Mouse (Mus musculus): ENCODE results near the gene Rpap3. TPM values are rescaled to one million over a fixed set of nuclear protein-coding genes. Genes with fewer than 3 reads are reported as not detected.

The Rpap3 gene
- total and polyA plus RNA-seq, 3 experiments, result 84.4 to 98.4 (median 85.7) TPM

DNA sequence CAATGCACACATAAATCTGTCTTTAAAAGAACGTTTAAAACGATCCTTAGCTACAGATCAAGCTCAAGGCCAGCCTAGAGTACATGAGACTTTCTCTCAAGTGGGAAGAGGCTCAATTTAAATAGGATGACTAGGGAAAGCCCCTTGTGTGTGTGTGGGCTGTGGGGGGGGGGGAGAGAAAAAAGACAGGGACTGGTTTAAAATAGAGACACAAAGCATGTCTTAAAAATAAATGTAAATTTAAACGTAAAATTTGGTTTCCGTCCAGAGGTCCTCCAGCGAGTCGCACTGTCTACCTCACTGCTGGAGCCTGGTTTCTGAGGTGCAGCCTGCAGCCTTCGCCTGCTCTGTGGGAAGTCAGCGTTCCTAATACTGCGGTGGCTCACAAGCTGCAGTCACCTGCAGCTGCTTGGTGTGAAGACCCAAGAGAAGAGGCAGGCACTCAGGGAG lies 34.7 kb upstream of the Rpap3 start:
- H3K27ac ChIP-seq (ENCODE audit: control insufficient read depth, low read depth, low read length), result no peak overlapping the region
- no peak for DNase-seq (ENCODE audit: low read depth, low spot score)
- no peaks in the 10 kb centered on the region; the same call in 1 of the 2 replicates for H3K79me2 ChIP-seq (ENCODE audit: control insufficient read depth, insufficient read depth, low read length, poor library complexity)
- peaks cover 0 to 14% of the 10 kb centered on the region in 2 experiments; a peak in 3 of 4 replicates for H3K4me1 ChIP-seq (ENCODE audit: control insufficient read depth in 1 of 2, insufficient read depth in 2 of 2, low read length in 2 of 2)
- no peak for TF ChIP-seq CTCF (IDR thresholded peaks at IDR 0.05 in 2 of 3, conservative IDR thresholded peaks at IDR 0.05 in 1 of 3; ENCODE audit: control insufficient read depth in 1 of 3, insufficient read depth in 1 of 3, low read depth in 2 of 3, low read length in 3 of 3, poor library complexity in 1 of 3, severe bottlenecking in 1 of 3)
- TF ChIP-seq GABPA (IDR thresholded peaks at IDR 0.05; ENCODE audit: low read depth, low read length), result no peak
- TF ChIP-seq EP300 (IDR thresholded peaks at IDR 0.05; ENCODE audit: low read depth in 1 of 2, low read length in 2 of 2), result no peak
- no peak for TF ChIP-seq SMC3 (IDR thresholded peaks at IDR 0.05; ENCODE audit: low read depth, low read length)
- no peak for TF ChIP-seq POLR2A (IDR thresholded peaks at IDR 0.05; ENCODE audit: control insufficient read depth in 1 of 2, insufficient read depth in 1 of 2, low read depth in 1 of 2, low read length in 2 of 2, poor library complexity in 1 of 2)
- no peak for TF ChIP-seq CHD1 (IDR thresholded peaks at IDR 0.05; ENCODE audit: low read depth, low read length)
- TF ChIP-seq ELF1 (IDR thresholded peaks at IDR 0.05; ENCODE audit: low read depth, low read length), result no peak
- TF ChIP-seq MAX (IDR thresholded peaks at IDR 0.05; ENCODE audit: low read length), result no peak
- no peak for TF ChIP-seq E2F4 (IDR thresholded peaks at IDR 0.05; ENCODE audit: borderline replicate concordance, low read depth, low read length)
- TF ChIP-seq GATA1 (IDR thresholded peaks at IDR 0.05; ENCODE audit: low read depth, low read length), result no peak
- TF ChIP-seq MAFK (IDR thresholded peaks at IDR 0.05; ENCODE audit: borderline replicate concordance, low read depth, low read length), result no peak
- no peak for TF ChIP-seq MYC (IDR thresholded peaks at IDR 0.05; ENCODE audit: low read depth, low read length)
- no peak for TF ChIP-seq RCOR1 (IDR thresholded peaks at IDR 0.05; ENCODE audit: low read depth, low read length)
- no peak for TF ChIP-seq POLR2AphosphoS5 (IDR thresholded peaks at IDR 0.05; ENCODE audit: borderline replicate concordance, low read depth, low read length)
- TF ChIP-seq CHD2 (IDR thresholded peaks at IDR 0.05; ENCODE audit: low read length), result no peak
- no peak for TF ChIP-seq MAZ (IDR thresholded peaks at IDR 0.05; ENCODE audit: low read depth, low read length)
- peaks cover 0 to 6% of the 10 kb centered on the region in 2 experiments; a peak in 1 of 4 replicates for H3K36me3 ChIP-seq (ENCODE audit: control insufficient read depth in 1 of 2, insufficient read depth in 2 of 2, low read length in 2 of 2)
- no peak overlapping the region for H3K9ac ChIP-seq (ENCODE audit: control insufficient read depth, low read depth, low read length, poor library complexity, severe bottlenecking)
- H3K4me3 ChIP-seq (ENCODE audit: control insufficient read depth in 1 of 2, insufficient read depth in 1 of 2, low read depth in 2 of 2, low read length in 2 of 2), result no peak overlapping the region
- H3K27me3 ChIP-seq (ENCODE audit: control insufficient read depth in 1 of 2, insufficient read depth in 2 of 2, low read length in 2 of 2), result no peaks in the 10 kb centered on the region; a peak in 1 of 4 replicates
- no peaks in the 10 kb centered on the region for H3K9me3 ChIP-seq (replicated peaks; ENCODE audit: insufficient read depth, low read length)

DNA sequence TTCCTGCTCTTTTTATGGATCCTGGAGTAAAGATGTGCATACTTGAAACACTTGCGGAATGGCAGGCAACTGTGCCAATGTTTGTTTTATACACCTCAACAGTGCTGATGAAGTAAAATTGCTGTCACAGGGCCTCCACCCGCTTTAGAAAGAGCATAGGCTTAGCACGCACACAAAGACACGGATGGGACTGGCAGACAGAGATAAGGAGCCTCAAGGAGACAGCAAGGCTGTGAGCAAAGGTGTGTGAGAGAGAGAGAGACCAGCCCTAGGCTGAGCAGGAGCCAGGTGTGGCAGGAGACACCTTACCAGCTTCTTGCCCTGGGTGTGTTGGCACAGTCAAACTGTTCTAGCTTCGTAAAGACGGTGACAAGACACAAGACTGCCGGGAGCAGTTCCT lies 33.3 kb upstream of the Rpap3 start:
- Histone ChIP-seq H3K9me3 (replicated peaks; ENCODE audit: insufficient read depth, low read length) (no peaks in the 10 kb centered on the region), H3K27ac (ENCODE audit: control insufficient read depth, low read depth, low read length) (no peak overlapping the region), H3K36me3 (ENCODE audit: control insufficient read depth in 1 of 2, insufficient read depth in 2 of 2, low read length in 2 of 2) (no peaks in the 10 kb centered on the region), H3K79me2 (ENCODE audit: control insufficient read depth, insufficient read depth, low read length, poor library complexity) (no peaks in the 10 kb centered on the region), H3K9ac (ENCODE audit: control insufficient read depth, low read depth, low read length, poor library complexity, severe bottlenecking) (no peak overlapping the region), H3K4me1 (ENCODE audit: control insufficient read depth in 1 of 2, insufficient read depth in 2 of 2, low read length in 2 of 2) (peaks cover 0 to 9% of the 10 kb centered on the region in 2 experiments; a peak in 3 of 4 replicates), H3K27me3 (ENCODE audit: control insufficient read depth in 1 of 2, insufficient read depth in 2 of 2, low read length in 2 of 2) (no peaks in the 10 kb centered on the region; a peak in 1 of 4 replicates), H3K4me3 (ENCODE audit: control insufficient read depth in 1 of 2, insufficient read depth in 1 of 2, low read depth in 2 of 2, low read length in 2 of 2) (no peak overlapping the region)
- TF ChIP-seq TCF12 (IDR thresholded peaks at IDR 0.05; ENCODE audit: low read depth, low read length) (0 out of 2 replicates have a peak, but pooled peaks have one; percentile 7), GATA1 (IDR thresholded peaks at IDR 0.05; ENCODE audit: low read depth, low read length) (0 out of 2 replicates have a peak, but pooled peaks have one; percentile 41), MAFK (IDR thresholded peaks at IDR 0.05; ENCODE audit: borderline replicate concordance, low read depth, low read length) (no peak)
- DNase-seq (ENCODE audit: low read depth, low spot score), result peak; percentile 46
